Mouse (Mus musculus): ENCODE results near the gene Dpep3. TPM values are rescaled to one million over a fixed set of nuclear protein-coding genes. Genes with fewer than 3 reads are reported as not detected.

Gene Dpep3
- polyA plus RNA-seq, 2 experiments: 0.11 TPM; not detected in 1

DNA sequence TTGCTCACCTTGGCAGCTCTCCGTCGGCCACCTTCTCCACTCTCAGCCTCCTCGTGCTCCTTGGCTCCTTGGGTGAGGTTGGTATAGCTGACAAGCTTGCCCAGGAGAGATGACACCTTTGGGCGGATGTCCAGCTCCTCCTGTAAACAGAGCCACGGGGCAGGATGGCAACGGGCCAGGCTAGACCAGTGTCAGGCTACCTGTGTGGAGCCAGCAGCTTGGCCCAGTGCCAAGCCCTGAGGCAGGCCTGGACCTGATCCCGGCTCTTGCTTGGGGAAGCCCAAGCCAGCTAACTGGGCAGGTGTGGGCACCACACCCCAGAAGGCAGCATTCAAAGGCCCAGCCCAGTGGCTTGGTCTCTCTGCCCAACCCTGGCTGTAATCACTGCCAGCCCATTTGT is 19.9 kb downstream of the Dpep3 start:
- Histone ChIP-seq H3K27ac (replicated peaks; ENCODE audit: low read depth, low read length) (no peak overlapping the region), H3K4me3 (replicated peaks; ENCODE audit: low read length) (no peak overlapping the region), H3K4me2 (replicated peaks; ENCODE audit: low read depth, low read length, severe bottlenecking) (no peak overlapping the region), H3K27me3 (ENCODE audit: control insufficient read depth, insufficient read depth, low read length) (no peaks in the 10 kb centered on the region), H3K4me1 (ENCODE audit: control insufficient read depth, insufficient read depth, low read length) (peaks cover 6% of the 10 kb centered on the region), H3K9me3 (ENCODE audit: control insufficient read depth, low read length) (no peaks in the 10 kb centered on the region), H3K9ac (ENCODE audit: low read depth, low read length, severe bottlenecking) (no peak overlapping the region), H3K36me3 (ENCODE audit: control insufficient read depth, insufficient read depth, low read length) (peaks cover 61% of the 10 kb centered on the region)
- ATAC-seq (ENCODE audit: low FRiP score, low read depth) (no peak), DNase-seq (ENCODE audit: low spot score) (no peak)
- TF ChIP-seq POLR2A (IDR thresholded peaks at IDR 0.05; ENCODE audit: borderline replicate concordance, extremely low read depth, insufficient read depth, insufficient read length): no peak
- 66% methylated on average over 7 of the region's 7 CpGs for WGBS

DNA sequence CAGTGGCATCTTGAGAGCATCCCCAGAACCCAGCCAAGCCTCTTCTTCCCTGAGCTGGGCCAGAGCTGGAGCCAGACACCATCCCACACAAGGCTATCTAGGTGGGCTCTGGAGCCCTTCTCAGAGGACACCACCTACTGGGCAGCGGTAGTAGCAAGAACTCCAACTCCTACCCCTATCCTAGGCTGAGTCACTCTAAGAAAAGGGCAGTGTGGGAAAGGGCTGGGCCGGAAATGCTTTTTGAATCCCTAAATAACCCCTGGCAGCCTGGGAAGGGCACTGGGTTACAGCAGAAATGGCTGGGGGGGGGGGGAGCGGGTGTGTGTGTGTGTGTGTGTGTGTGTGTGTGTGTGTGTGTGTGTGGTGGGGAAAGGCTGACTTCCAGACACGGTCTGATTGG is 21.4 kb downstream of the Dpep3 start:
- Histone ChIP-seq H3K27me3 (ENCODE audit: control insufficient read depth, insufficient read depth, low read length) (no peaks in the 10 kb centered on the region), H3K4me1 (ENCODE audit: control insufficient read depth, insufficient read depth, low read length) (no peaks in the 10 kb centered on the region), H3K36me3 (ENCODE audit: control insufficient read depth, insufficient read depth, low read length) (peaks cover 74% of the 10 kb centered on the region), H3K4me2 (replicated peaks; ENCODE audit: low read depth, low read length, severe bottlenecking) (no peak overlapping the region), H3K27ac (replicated peaks; ENCODE audit: low read depth, low read length) (no peak overlapping the region), H3K4me3 (replicated peaks; ENCODE audit: low read length) (no peak overlapping the region), H3K9me3 (ENCODE audit: control insufficient read depth, low read length) (no peaks in the 10 kb centered on the region), H3K9ac (ENCODE audit: low read depth, low read length, severe bottlenecking) (no peak overlapping the region)
- no peak for ATAC-seq (ENCODE audit: low FRiP score, low read depth)
- 72% methylated on average over 4 of the region's 4 CpGs for WGBS
- no peak for TF ChIP-seq POLR2A (IDR thresholded peaks at IDR 0.05; ENCODE audit: borderline replicate concordance, extremely low read depth, insufficient read depth, insufficient read length)
- DNase-seq (ENCODE audit: low spot score): no peak

DNA sequence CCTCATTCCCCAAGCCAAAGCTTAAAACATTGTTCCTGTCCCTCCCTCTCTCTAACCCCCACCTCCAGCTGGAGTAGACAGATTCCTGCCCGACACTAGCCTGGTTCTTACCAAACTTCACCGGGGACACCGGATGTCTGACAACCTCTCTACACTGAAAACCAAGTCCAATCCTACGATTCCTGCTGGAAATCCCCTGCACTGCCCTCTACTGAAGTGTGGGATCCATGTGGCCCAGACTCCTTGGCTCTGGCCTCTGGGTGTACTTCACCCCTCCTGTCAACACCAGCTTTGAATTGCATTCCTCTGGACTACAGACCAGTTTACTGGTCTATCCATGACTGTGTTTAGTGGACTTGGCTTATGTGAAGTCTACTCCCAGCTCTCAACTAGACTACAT is 22.7 kb downstream of the Dpep3 start:
- Histone ChIP-seq H3K27ac (replicated peaks; ENCODE audit: low read depth, low read length) (no peak overlapping the region), H3K9ac (ENCODE audit: low read depth, low read length, severe bottlenecking) (no peak overlapping the region), H3K27me3 (ENCODE audit: control insufficient read depth, insufficient read depth, low read length) (no peaks in the 10 kb centered on the region), H3K36me3 (ENCODE audit: control insufficient read depth, insufficient read depth, low read length) (peaks cover 79% of the 10 kb centered on the region), H3K9me3 (ENCODE audit: control insufficient read depth, low read length) (no peaks in the 10 kb centered on the region), H3K4me2 (replicated peaks; ENCODE audit: low read depth, low read length, severe bottlenecking) (no peak overlapping the region), H3K4me3 (replicated peaks; ENCODE audit: low read length) (no peak overlapping the region), H3K4me1 (ENCODE audit: control insufficient read depth, insufficient read depth, low read length) (no peaks in the 10 kb centered on the region)
- DNase-seq (ENCODE audit: low spot score) (no peak), ATAC-seq (ENCODE audit: low FRiP score, low read depth) (no peak)
- WGBS: 90% methylated on average over 4 of the region's 4 CpGs
- TF ChIP-seq POLR2A (IDR thresholded peaks at IDR 0.05; ENCODE audit: borderline replicate concordance, extremely low read depth, insufficient read depth, insufficient read length): no peak

DNA sequence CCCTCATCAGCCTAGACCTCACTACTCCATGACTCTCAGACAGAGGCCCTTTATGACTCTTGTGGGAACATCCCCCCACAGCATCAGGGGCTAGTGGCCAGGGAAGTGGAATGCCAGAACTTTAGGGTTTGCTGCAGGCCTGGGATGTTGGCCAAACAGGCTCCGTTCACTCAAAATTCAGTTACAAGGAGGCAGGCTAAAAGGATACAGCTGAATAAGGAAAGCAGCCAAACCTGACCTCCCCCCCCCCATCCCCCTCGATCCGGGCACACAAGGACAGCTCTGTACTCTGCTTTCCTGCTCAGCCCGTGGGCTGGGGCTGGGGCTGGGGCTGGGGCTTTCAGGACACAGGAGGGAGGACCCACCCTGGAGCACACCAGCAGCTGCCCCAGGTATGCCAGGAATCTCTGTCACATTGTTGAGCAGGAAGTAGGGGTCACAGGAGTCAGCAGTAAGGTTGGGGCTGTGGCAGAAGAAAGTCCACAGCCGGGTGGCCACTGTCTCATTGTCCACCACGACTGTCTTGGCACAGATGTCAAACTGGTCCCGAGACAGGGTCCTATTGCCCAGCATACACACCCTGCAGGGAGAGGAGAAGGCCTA is 28.1 kb downstream of the Dpep3 start:
- ATAC-seq (ENCODE audit: low FRiP score, low read depth): peak; percentile 70
- H3K9ac ChIP-seq (ENCODE audit: low read depth, low read length, severe bottlenecking): no peak overlapping the region
- H3K4me2 ChIP-seq (replicated peaks; ENCODE audit: low read depth, low read length, severe bottlenecking): peak overlapping the region; percentile 18; the same call in 1 of the 2 replicates
- H3K36me3 ChIP-seq (ENCODE audit: control insufficient read depth, insufficient read depth, low read length): peaks cover 95% of the 10 kb centered on the region
- peak; percentile 67 for DNase-seq (ENCODE audit: low spot score)
- no peaks in the 10 kb centered on the region for H3K27me3 ChIP-seq (ENCODE audit: control insufficient read depth, insufficient read depth, low read length)
- H3K4me1 ChIP-seq (ENCODE audit: control insufficient read depth, insufficient read depth, low read length): peaks cover 14% of the 10 kb centered on the region
- WGBS: 29% methylated on average over 7 of the region's 7 CpGs
- H3K27ac ChIP-seq (replicated peaks; ENCODE audit: low read depth, low read length): peak overlapping the region; percentile 72
- H3K4me3 ChIP-seq (replicated peaks; ENCODE audit: low read length): no peak overlapping the region
- H3K9me3 ChIP-seq (ENCODE audit: control insufficient read depth, low read length): no peaks in the 10 kb centered on the region
- no peak for TF ChIP-seq POLR2A (IDR thresholded peaks at IDR 0.05; ENCODE audit: borderline replicate concordance, extremely low read depth, insufficient read depth, insufficient read length)

DNA sequence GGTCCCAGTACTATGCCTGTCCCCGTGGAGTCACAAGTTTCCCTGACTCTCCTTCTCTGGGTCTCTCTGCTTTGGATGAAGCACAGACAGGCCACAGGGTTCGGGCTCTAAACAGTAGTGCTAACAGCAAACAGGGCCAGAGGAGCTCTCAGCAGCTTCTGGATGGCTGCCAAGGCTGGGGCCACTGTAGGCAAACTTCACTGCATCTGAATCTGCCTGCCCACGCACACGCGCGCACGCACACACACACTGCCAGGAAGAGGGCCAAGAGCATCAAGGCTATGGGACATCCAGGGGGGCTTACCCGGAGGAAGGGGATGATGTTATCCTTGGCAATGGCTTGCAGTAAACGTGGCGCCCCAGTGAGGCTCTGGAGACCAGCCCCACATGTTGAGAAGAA is 29.9 kb downstream of the Dpep3 start:
- Histone ChIP-seq H3K4me2 (replicated peaks; ENCODE audit: low read depth, low read length, severe bottlenecking) (no peak overlapping the region), H3K9ac (ENCODE audit: low read depth, low read length, severe bottlenecking) (no peak overlapping the region), H3K27me3 (ENCODE audit: control insufficient read depth, insufficient read depth, low read length) (no peaks in the 10 kb centered on the region), H3K4me3 (replicated peaks; ENCODE audit: low read length) (no peak overlapping the region), H3K27ac (replicated peaks; ENCODE audit: low read depth, low read length) (no peak overlapping the region), H3K9me3 (ENCODE audit: control insufficient read depth, low read length) (no peaks in the 10 kb centered on the region), H3K4me1 (ENCODE audit: control insufficient read depth, insufficient read depth, low read length) (peaks cover 14% of the 10 kb centered on the region), H3K36me3 (ENCODE audit: control insufficient read depth, insufficient read depth, low read length) (peaks cover 97% of the 10 kb centered on the region)
- TF ChIP-seq POLR2A (IDR thresholded peaks at IDR 0.05; ENCODE audit: borderline replicate concordance, extremely low read depth, insufficient read depth, insufficient read length): no peak
- DNase-seq (ENCODE audit: low spot score): peak; percentile 61
- 72% methylated on average over 10 of the region's 10 CpGs for WGBS
- ATAC-seq (ENCODE audit: low FRiP score, low read depth): no peak

Data from limb, embryonic 14.5 days (tissue).